Mouse (Mus musculus): ENCODE measurements around the gene P3h4. TPM values are rescaled to one million over a fixed set of nuclear protein-coding genes. Genes with fewer than 3 reads are reported as not detected.

Gene P3h4
- total RNA-seq, 2 experiments from 2014 or later: 7.9 to 10.6 TPM

DNA sequence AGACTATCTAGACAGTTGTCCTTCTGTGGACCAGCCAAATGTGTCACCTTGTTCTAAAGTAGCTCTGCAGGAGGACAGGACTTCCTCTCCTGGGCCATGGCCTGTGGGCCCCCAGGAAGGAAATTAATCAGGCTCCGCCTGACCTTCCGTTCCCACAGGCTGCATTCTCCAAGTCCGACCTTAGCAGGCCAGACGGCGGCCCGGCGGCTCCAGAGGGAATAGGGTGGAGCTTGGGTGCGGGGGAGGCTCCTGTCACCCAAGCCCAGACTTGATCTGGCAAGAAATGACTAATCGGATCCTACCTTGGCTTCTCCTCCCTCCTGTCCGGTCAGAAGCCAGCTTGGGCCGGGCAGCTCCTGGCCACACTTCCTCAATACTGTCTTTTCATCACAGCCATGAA lies 19.4 kb downstream of the P3h4 start:
- intact Hi-C loops (cut with DNase I): no loop called here
- DNase-seq (ENCODE audit: low spot score in 2 of 2): no peak

DNA sequence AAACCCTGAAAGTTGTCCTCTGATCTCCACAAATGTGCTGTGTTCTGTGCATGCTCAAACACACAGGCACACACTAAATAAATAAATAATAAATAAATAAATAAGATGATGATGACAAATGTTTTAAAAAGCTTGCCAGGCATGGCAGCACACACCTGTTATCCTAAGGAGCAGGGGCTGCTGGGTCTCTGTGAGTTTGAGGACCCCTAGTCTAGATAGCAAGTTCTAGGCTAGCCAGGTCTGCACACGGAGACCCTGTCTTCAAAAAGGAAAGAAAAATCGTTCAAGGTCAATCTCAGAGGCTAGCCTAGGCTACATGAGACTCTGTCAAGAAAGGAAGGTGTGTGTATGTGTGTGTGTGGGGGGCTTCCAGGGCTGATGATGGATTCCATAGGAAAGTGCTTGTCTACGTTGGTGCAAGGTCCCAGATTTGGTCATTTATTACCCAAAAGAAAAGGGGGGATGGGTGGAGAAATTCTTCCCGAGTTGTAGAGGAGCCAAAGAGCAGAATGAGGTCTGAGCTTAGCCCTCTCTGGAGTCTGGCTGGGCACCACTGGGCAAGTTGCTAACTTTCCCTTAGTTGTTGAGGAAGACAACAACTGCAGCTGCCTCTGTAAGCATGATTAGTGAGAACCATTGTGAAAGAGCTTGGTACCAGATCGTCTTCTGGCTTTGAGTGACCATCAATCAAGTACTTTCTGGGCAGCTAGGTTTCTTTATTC lies 20.1 kb downstream of the P3h4 start:
- intact Hi-C loops (cut with DNase I): no loop called here
- DNase-seq (ENCODE audit: low spot score in 2 of 2): no peak

DNA sequence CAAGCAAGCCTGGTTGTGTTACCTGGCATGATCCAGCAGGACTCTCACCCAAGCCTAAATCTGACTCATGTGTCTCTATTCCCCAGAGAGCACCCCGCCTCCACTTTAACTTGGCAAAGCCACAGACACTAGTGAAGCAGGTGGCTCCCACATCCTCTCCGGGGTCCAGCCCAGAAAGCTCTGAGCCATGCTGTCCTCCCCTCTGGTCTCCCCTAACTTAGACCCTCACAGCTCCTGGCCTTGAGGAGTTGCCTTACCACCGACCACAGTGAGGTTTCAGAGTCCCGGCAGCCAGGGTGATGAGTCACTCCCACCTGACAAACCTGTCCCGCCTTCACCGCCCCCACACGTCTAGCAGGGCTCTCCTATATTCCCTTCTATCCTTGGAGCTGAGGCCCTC lies 20.9 kb downstream of the P3h4 start:
- no peak for DNase-seq (ENCODE audit: low spot score in 2 of 2)
- intact Hi-C loops (cut with DNase I): no loop called here

DNA sequence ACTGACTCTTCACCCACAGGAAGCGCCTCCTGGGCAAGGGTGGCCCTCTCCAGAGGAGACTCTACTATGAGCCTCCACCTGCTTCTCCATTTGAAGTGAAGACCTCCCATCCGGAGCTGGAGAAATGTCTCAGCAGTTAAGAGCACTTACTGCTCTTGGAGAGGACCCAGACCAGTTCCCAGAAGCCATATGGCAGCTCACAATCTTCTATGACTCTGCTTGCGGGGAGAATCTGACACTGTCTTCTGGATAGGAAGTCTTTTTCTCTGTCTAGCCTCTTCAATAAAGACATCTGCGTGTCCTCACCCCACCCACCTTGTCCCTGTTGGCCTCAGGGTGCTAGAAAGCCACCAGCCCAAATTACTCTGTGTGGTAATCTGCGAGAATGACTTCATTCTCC lies 21.7 kb downstream of the P3h4 start:
- no peak for DNase-seq (ENCODE audit: low spot score in 2 of 2)

DNA sequence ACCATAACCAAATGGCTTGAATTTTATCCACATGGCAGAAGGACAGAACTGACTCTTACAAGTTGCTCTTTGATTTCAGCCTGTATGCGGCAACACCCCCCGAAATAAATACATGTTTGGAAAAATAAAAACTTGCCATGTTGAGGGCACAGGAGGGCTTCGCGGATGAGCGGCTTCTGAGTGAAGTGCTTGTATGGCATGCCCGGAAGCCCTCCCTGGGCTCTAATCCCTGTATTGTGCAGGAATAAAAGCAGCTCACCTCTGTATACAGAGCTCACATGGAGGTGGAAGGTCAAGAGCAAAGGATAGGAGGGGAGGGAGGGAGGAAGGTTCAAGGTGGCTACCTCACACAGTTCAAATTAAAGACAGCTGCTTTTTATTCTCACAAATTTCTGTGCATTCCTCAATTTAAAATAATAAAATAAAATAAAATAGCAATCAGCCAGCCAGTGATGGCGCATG lies 22.7 kb downstream of the P3h4 start:
- intact Hi-C loops (cut with DNase I): no loop called here
- no peak for DNase-seq (ENCODE audit: low spot score in 2 of 2)

More for the DNA sequence above, 21.7 kb downstream of the P3h4 start:
- intact Hi-C loops (cut with DNase I): no loop called here

DNA sequence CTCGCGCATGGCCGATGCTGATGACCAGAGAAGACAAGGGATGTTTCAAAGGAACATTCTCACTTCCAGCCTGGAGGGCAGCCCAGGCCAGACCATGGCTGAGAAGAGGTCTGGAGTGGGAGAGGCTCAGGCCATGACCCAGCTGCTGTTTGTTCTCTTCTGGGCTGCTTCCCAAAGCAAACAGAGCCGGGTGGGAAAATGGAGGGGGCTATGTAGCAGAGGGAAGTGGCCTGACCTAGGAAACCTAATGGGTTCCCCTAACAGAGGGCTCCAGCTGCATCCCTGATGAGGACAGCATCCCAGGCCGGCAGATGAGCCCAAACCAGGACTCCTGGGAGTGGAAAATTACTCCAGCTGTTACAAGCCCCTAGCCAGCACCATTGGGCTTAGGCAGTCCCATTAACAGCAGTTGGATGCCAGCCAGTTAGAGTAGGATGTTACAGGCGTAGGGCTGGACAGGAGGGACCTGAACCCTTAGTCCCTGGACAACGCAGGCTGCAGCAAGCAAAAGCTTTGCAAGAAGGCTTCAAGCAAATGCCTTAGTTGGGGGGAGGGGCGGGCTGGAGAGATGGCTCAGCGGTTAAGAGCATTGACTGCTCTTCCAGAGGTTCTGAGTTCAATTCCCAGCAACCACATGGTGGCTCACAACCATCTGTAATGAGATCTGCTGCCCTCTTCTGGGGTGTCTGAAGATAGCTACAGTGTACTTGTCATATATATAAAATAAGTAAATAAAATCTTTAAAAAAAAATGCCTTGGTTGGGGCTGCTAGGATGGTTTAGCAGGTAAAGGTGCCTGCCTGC lies 23.4 kb downstream of the P3h4 start:
- intact Hi-C loops (cut with DNase I): no loop called here

DNA sequence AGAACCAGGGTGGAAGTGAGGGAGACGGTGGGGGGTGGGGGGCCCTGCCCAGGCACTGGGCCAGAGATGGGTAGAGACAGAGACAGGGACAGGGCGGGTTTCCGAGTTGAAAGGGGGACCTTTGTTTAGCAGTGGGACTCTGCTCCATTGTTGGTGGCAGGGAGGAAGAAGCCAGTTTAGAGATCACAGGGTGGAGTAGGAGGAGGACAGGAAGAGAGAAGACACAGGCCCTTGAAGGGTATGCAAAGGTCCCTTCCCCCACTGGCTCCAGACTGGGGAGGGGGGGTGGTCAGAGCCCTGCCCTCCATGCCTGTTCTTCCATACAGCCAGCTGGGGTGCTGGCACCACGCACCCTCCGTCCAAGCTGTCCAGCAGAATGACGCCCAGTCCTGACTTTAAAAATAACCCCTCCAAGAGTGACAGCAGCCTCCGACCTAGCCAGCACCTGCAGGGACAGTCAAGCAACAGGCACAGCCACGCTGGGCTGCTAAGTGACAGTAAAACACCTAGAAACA lies 24.6 kb downstream of the P3h4 start:
- DNase-seq (ENCODE audit: low spot score in 2 of 2): no peak
- intact Hi-C loops (cut with DNase I): no loop called here

More for the DNA sequence above, 23.4 kb downstream of the P3h4 start:
- DNase-seq (ENCODE audit: low spot score in 2 of 2): no peak

DNA sequence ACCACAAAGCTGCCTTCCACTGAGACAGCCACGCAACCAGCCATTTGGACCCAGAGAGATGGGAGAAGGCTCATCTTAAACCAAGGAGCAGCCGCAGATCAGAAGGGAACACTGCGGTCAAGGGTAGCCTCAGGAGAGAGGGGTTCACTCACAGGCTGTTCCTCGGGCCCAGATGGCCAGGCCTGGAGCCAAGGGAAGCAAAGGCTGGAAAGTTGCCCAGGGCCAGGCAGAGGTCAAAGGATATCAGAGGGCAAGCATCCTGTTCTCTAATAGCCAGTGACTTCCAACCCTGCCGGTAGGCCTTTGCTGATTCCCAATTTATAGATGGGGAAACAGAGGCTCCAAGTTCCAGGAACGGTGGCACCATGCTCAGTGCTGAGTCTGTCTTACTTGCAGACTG lies 26.0 kb downstream of the P3h4 start:
- intact Hi-C loops (cut with DNase I): no loop called here
- no peak for DNase-seq (ENCODE audit: low spot score in 2 of 2)

DNA sequence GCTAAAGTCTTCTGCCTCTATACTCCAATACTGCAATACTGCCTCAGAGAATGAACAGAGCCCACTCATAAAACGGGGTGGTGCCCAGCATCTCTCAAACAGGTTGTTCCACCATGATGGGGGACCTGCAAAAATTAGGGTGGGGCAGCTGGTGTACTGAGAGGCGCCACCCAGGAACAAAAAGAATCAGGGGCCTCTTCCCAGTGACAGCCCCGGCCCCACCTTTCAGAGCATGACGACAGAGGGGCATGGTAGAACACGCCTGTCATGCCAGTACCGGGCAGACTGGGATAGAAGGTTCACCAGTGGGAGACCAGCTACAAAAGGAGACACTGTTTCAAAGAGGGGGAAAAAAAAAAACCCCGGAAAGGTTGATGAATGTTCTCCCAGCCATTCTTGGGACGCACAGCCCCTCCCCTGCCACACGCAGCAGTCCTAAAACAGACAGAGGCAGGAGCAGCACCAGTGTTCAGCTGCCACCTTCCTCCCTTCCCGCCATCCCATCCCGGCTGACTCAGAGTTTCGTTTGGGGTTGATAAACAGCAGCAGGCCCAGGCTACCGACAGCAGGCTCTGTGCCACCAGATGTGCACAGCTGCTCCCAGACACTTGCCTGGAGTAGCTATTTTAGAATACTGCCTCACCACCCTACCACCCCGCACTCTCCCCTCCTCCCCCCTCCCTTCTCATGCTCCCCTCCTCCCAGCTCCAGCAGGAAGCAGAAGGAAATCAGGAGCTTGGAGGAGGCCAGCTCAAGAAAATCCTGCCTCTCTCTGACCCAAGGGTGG lies 26.9 kb downstream of the P3h4 start:
- peak in 1 of 2 experiments; percentile 26 for DNase-seq (ENCODE audit: low spot score in 2 of 2)
- intact Hi-C loops (cut with DNase I): no loop called here

DNA sequence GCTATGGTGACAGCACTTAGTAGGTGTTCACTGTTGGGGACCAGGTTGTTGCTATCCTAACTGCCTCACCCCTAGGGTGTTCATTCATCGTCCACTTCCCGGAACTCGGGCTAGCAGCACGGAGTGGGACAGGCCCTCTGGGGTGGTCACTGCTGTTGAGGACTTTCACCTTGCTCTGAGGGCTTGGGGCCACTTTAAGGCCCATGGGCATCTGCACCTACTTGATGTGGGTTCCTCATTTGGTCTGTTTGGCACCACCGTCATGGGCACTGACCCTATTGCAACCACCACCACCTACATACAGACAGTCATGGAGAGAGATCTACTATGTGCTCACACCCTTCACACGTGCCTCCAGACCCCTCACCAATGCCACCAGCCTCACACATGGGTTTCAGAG lies 27.5 kb downstream of the P3h4 start:
- intact Hi-C loops (cut with DNase I): no loop called here
- no peak for DNase-seq (ENCODE audit: low spot score in 2 of 2)

DNA sequence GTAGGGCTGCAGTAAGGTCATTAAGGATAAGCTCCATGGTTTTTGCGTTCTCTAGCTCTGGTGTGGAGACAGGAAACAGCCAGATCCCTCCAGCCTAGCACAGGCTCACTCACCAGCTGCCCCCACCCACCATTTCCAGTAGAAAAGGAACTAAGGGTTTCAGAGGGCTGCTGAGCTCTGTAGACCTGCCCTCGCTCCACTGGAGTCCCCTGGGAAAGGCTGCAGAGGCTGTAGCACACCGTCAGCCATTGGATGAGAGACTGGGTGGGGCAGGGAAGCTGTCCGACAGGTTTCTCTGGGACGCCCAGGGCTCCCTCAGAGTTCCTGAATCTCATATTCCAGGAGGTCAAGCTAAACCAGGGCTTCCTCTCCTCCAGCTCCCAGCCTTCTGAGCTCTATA lies 28.1 kb downstream of the P3h4 start:
- intact Hi-C loops (cut with DNase I): no loop called here
- DNase-seq (ENCODE audit: low spot score in 2 of 2): no peak

DNA sequence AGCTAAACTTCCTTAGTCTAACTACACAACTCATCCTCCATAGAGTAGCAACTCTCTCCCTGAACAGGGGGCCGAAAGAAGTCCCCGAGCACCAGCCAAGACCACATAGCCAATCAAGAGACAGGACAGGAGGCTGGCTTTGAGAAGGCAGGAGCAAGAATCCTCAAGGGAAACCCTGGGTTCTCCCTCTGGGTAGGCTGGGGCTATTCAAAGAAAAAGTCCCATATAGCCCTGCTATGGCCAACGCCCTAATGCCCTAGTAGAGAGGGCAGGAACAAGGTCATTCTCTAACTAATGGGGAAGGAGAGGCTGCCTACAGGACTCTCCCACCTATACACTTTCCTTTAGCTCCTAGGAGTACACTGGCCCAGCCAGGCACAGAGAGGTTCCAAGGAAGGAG lies 29.6 kb downstream of the P3h4 start:
- intact Hi-C loops (cut with DNase I): no loop called here
- DNase-seq (ENCODE audit: low spot score in 2 of 2): no peak

DNA sequence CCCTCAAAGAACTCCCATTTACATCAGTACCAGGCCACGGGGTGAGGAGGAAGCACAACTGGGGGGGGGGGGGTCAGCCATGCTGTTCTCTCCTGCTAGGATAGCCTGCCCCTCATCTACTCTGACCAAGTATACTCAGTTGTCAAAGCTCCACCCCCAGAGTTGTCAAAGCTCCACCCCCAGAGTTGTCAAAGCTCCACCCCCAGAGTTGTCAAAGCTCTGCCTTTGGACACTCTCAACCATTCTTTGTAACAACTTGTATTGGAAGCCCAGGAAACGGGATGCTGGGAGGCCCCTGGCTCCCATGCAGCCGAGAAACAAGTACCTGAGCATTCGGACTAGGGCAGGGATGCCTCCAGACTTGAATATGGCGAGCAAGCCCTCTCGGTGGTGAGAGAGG lies 32.0 kb downstream of the P3h4 start:
- intact Hi-C loops (cut with DNase I): no loop called here
- DNase-seq (ENCODE audit: low spot score in 2 of 2): no peak

DNA sequence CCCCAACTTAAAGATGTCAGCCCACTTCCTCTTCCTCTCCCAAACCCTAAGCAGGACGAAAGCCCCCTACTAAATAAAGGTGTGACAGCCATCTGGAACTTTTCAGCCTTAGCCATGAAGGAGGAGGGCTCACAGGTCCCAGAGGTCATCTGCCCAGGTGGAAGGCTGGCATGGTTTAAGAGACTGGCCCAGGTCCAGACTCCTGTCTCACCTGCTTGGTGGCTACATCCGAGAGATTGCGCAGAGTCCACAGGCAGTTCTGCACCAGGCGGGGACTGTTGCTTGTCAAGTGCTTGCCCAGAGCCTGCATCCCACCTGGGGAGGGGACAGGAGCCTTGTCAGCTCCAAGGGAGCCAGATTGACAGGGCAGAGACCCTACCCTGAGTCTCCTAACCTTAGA lies 35.3 kb downstream of the P3h4 start:
- intact Hi-C loops (cut with DNase I): no loop called here
- no peak for DNase-seq (ENCODE audit: low spot score in 2 of 2)

DNA sequence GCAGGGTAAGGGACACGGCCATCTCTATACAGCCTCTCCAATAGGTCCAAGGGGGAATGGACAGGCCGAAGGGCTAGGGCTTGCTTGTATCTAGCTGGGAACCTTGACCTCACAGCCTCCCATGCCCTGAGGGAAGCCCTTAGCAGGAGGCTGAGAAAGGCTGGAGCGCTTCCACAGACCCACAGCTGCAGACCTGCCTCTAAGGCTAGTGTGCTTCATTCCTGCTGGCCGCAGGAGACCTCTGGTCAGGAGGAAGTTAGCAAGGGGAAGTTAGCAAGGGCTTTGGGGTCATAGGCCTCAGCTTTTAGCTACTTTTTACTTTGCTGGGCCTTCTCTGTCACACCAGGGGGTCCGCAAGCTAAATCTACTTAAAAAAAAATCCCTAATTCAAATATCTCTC lies 36.2 kb downstream of the P3h4 start:
- intact Hi-C loops (cut with DNase I): no loop called here
- DNase-seq (ENCODE audit: low spot score in 2 of 2): no peak

DNA sequence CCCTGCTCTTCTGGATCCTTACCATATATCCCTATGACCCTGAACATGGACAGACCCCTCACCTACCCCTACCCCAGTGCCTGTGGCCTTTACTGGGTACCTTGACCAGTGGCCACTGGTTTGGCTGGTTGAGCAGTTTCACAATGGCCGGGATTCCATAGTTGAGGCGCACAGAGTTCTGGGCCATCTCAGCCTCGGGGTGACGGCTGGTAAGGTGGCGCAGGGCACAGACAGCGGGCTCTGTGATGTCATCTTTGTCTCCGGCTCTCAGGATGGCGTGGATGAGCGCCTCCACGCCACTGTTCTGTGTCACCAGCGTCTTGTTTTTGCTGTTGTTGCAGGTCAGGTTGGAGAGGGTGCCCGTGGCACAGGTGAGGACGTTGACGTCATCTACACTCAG lies 36.6 kb downstream of the P3h4 start:
- no peak for DNase-seq (ENCODE audit: low spot score in 2 of 2)
- intact Hi-C loops (cut with DNase I): no loop called here

DNA sequence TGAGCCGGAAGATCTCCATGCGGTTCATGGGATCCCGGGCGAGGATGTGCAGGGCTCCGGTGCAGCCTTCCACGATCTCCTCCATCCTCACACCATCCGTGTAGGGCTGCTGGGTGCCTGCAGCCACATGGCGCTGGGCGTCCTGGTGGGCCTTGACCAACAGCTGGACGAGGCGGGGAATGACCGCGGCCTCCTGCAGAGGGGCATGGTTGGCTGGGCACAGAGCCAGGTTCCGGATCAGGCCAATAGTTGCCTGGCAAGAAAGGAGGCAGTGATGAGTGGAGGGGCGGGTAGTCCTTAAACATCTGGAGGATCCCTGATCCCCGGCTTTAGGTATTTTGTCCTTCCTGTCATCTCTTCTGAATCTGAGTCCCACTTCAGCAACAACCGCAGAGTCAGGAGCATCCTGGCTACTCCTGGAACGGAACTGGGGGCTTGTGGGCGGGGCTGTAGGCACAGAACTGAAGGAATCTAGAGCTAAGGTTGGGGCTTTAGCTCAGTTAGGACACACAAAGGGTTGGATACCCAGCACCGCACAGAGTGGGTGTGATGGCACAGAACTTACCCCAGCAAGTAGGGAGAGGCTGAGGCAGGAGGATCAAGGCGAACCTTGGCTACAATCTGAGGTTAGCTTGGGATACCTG lies 37.8 kb downstream of the P3h4 start:
- intact Hi-C loops (cut with DNase I): no loop called here
- no peak for DNase-seq (ENCODE audit: low spot score in 2 of 2)

DNA sequence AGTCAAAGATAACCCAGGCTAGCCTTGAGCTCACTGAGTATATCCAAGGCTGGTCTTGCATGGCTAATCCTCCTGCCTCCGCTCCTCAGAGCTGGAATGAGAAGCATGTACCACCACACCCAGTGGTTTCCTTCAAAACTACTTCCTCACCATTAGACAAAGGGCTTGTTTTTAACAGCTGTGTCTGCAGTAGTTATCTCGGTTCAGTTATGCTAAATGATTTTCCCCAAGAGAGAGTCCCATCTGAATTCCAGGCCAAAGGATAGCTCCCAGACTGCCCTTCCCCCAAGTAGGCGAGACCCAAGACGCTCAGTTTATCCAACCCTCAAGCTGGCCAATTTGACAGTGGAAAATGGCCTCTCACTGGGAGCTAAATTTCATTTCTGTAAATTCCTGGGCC lies 38.6 kb downstream of the P3h4 start:
- intact Hi-C loops (cut with DNase I): no loop called here
- no peak for DNase-seq (ENCODE audit: low spot score in 2 of 2)

DNA sequence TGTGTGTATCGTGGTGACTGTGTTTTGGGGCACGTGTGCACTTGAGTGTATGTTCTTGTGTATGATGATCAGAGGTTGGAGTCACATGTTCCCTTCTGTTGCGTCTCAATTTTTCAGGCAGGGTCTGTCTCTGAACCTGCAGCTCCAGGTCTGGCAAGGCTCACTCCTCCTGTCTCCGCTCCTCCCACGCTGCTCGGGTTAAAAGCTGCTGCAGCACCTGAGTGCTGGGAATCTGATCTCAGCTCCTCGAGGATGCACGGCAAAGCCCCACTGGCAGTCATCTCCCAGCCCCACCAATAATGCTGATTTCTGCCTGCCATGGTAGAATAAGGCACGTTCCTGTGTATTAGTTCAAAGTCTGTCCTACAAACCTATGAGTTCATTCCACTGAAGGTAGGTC lies 39.5 kb downstream of the P3h4 start:
- DNase-seq (ENCODE audit: low spot score in 2 of 2): no peak
- intact Hi-C loops (cut with DNase I): no loop called here

Measured in left cerebral cortex, postnatal 36 days (tissue).